Mouse (Mus musculus) cerebellum, adult 2 months (tissue): ENCODE measurements at regions not wholly inside any gene's neighbourhood (a gene's known extent, or its start where the extent isn't known, plus 50 kb on each side); places are given as distances from the start of the nearest gene placed in this dataset.

ENCODE experiments used
- DNase-seq, 2 experiments: peaks; one replicate each; pipeline ENCODE4 v3.0.0; 2021
- H3K27ac ChIP-seq: fragments of 200-500 bp; 2 replicates; pipeline ENCODE4 v1.5.1; 2012; ENCODE audit warnings: low read length, control low read depth, inconsistent platforms; ENCODE audit not compliant: insufficient read depth
- H3K27me3 ChIP-seq: fragments of 200-500 bp; 2 replicates; pipeline ENCODE4 v1.6.1; 2012; ENCODE audit warnings: inconsistent platforms, mild to moderate bottlenecking, low read length, moderate library complexity; ENCODE audit not compliant: control insufficient read depth, insufficient read depth
- H3K4me1 ChIP-seq: fragments of 200-500 bp; 2 replicates; pipeline ENCODE4 v1.6.1; 2011; ENCODE audit warnings: low read length; ENCODE audit not compliant: control insufficient read depth, insufficient read depth
- H3K4me3 ChIP-seq: fragments of 200-500 bp; replicated peaks from 2 replicates; pipeline ENCODE3; 2011; ENCODE audit warnings: mild to moderate bottlenecking, low read depth, low read length, control low read depth; ENCODE audit not compliant: insufficient read depth
- CTCF ChIP-seq: fragments of 200-500 bp; IDR thresholded peaks from 2 replicates; pipeline ENCODE4 v1.5.1; 2011; ENCODE audit warnings: low read depth, mild to moderate bottlenecking, control low read depth, low read length, moderate library complexity, borderline replicate concordance; ENCODE audit not compliant: insufficient read depth
- POLR2A ChIP-seq: fragments of 200-500 bp; IDR thresholded peaks from 2 replicates; pipeline ENCODE4 v1.6.1; 2011; ENCODE audit warnings: low read length, control low read depth, borderline replicate concordance; ENCODE audit not compliant: insufficient read depth
- WGBS: fragments of 180-500 bp; shearing (Covaris S2); methylation state at CpG from one replicate; pipeline ENCODE4 v1.1.7; 2018; 5-methylcytosine and 5-hydroxymethylcytosine counted together

GRCm38 (mm10) chr7:117285206-117285605 lies 95.6 kb upstream of the Xylt1 start:
- no peak overlapping the region for H3K4me3 ChIP-seq
- no peak for DNase-seq
- H3K4me1 ChIP-seq = no peaks in the 10 kb centered on the region
- no peaks in the 10 kb centered on the region for H3K27me3 ChIP-seq
- TF ChIP-seq CTCF = no peak
- TF ChIP-seq POLR2A = no peak
- WGBS = 73% methylated on average over 3 of the region's 3 CpGs
- H3K27ac ChIP-seq = no peak overlapping the region

GRCm38 (mm10) chr7:117285985-117286384 lies 94.8 kb upstream of the Xylt1 start:
- no peak for TF ChIP-seq POLR2A
- TF ChIP-seq CTCF = no peak
- DNase-seq = no peak
- no peak overlapping the region for H3K4me3 ChIP-seq
- 63% methylated on average over 5 of the region's 5 CpGs for WGBS
- no peak overlapping the region for H3K27ac ChIP-seq
- H3K27me3 ChIP-seq = no peaks in the 10 kb centered on the region
- H3K4me1 ChIP-seq = no peaks in the 10 kb centered on the region

GRCm38 (mm10) chr7:117303705-117304104 lies 77.1 kb upstream of the Xylt1 start:
- Histone ChIP-seq H3K4me3 (no peak overlapping the region), H3K4me1 (no peaks in the 10 kb centered on the region), H3K27me3 (no peaks in the 10 kb centered on the region), H3K27ac (no peak overlapping the region)
- peak in 1 of 2 experiments; percentile 2 for DNase-seq
- TF ChIP-seq POLR2A = no peak
- TF ChIP-seq CTCF = no peak
- 23% methylated on average over 2 of the region's 2 CpGs for WGBS

GRCm38 (mm10) chr7:117310586-117311200 lies 70.1 kb upstream of the Xylt1 start:
- Histone ChIP-seq H3K27ac (no peak overlapping the region), H3K4me1 (no peaks in the 10 kb centered on the region), H3K4me3 (no peak overlapping the region), H3K27me3 (no peaks in the 10 kb centered on the region; the same call in 1 of the 2 replicates)
- TF ChIP-seq CTCF (no peak), POLR2A (no peak)
- 71% methylated on average over 2 of the region's 2 CpGs for WGBS
- DNase-seq = no peak

- no peaks in the 10 kb centered on the region; the same call in 1 of the 2 replicates for H3K27me3 ChIP-seq
- DNase-seq = no peak
- no peak overlapping the region for H3K4me3 ChIP-seq
- TF ChIP-seq CTCF (no peak), POLR2A (no peak)
- H3K4me1 ChIP-seq = no peaks in the 10 kb centered on the region
- WGBS = 14% methylated on average over 4 of the region's 4 CpGs
- no peak overlapping the region for H3K27ac ChIP-seq
Measured at GRCm38 (mm10) chr7:117311316-117311715, 69.5 kb upstream of the Xylt1 start.

DNA sequence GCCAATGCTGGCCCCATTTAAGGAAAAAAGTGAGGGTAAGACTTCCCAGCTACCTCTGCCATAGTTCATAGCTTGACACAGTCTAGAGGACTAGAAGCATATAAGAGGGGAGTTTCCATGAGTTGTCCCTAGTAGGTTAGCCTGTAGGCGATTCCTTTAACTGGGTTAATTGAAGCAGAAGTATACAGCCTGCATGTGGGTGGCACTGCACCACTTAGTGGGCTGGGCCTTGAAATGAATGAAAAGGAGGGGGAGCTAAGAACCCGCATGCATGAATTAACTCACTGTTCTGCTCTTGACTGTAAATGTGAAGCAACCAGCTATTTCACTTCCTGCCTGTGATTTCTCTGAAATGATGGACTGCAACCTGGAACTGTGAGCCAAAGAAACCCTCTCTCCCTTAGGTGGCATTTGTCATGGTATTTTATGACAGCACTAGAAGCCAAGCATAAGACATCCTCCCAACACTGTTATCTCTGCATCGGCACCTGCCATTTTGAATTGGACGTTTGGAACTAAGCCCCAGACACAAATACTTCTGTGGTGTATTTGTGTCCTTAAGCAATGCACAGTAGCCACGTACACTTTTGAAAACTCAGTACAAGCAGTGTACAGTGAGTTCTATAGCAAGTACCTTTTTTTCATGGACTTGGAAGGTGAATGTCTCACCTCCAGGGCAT lies 64.5 kb upstream of the Xylt1 start:
- WGBS = 54% methylated on average over 5 of the region's 5 CpGs
- no peak overlapping the region for H3K27ac ChIP-seq
- DNase-seq = no peak

GRCm38 (mm10) chr7:117317362-117317761 lies 63.4 kb upstream of the Xylt1 start:
- Histone ChIP-seq H3K4me1 (no peaks in the 10 kb centered on the region), H3K27ac (no peak overlapping the region), H3K4me3 (no peak overlapping the region), H3K27me3 (no peaks in the 10 kb centered on the region; the same call in 1 of the 2 replicates)
- 25% methylated on average over 2 of the region's 2 CpGs for WGBS
- DNase-seq = no peak
- no peak for TF ChIP-seq POLR2A
- no peak for TF ChIP-seq CTCF

More for the DNA sequence above, 64.5 kb upstream of the Xylt1 start:
- Histone ChIP-seq H3K27me3 (no peaks in the 10 kb centered on the region; the same call in 1 of the 2 replicates), H3K4me3 (no peak overlapping the region), H3K4me1 (no peaks in the 10 kb centered on the region)
- TF ChIP-seq CTCF (no peak), POLR2A (no peak)

GRCm38 (mm10) chr7:117320552-117320951 lies 60.2 kb upstream of the Xylt1 start:
- Histone ChIP-seq H3K27me3 (no peaks in the 10 kb centered on the region), H3K27ac (no peak overlapping the region), H3K4me1 (no peaks in the 10 kb centered on the region), H3K4me3 (no peak overlapping the region)
- no peak for DNase-seq
- WGBS = 17% methylated on average over 6 of the region's 6 CpGs
- no peak for TF ChIP-seq POLR2A
- TF ChIP-seq CTCF = no peak
